Mouse (Mus musculus) ovary, postnatal 10 days (tissue): ENCODE data around the gene A830031A19Rik.

ENCODE experiments used
- DNase-seq: peaks from one replicate; pipeline ENCODE4 v3.0.0; 2022; ENCODE audit warnings: low spot score

The A830031A19Rik gene

GRCm38 (mm10) chr11:24074634-24075104, at the start of gene A830031A19Rik:
A830031A19Rik (minus strand) TSS chr11:24075054.
- no peak for DNase-seq

- DNase-seq, result no peak
Observed at GRCm38 (mm10) chr11:24123991-24124390, 49.1 kb upstream of the A830031A19Rik start.

- DNase-seq, result no peak
Observed at GRCm38 (mm10) chr11:24122899-24123298, 48.0 kb upstream of the A830031A19Rik start.

- no peak for DNase-seq
Observed at GRCm38 (mm10) chr11:24121136-24121535, 46.3 kb upstream of the A830031A19Rik start.

- no peak for DNase-seq
Observed at GRCm38 (mm10) chr11:24116582-24117318, 41.9 kb upstream of the A830031A19Rik start.

- no peak for DNase-seq
Observed at GRCm38 (mm10) chr11:24116041-24116440, 41.2 kb upstream of the A830031A19Rik start.

GRCm38 (mm10) chr11:24115017-24115752, 40.3 kb upstream of the A830031A19Rik start:
- no peak for DNase-seq

- no peak for DNase-seq
Observed at GRCm38 (mm10) chr11:24111720-24112119, 36.9 kb upstream of the A830031A19Rik start.

GRCm38 (mm10) chr11:24110113-24110512, 35.3 kb upstream of the A830031A19Rik start:
- DNase-seq, result no peak

- no peak for DNase-seq
Observed at GRCm38 (mm10) chr11:24109388-24109787, 34.5 kb upstream of the A830031A19Rik start.

- no peak for DNase-seq
Observed at GRCm38 (mm10) chr11:24108974-24109373, 34.1 kb upstream of the A830031A19Rik start.

GRCm38 (mm10) chr11:24107414-24107813, 32.6 kb upstream of the A830031A19Rik start:
- no peak for DNase-seq

GRCm38 (mm10) chr11:24103128-24103742, 28.4 kb upstream of the A830031A19Rik start:
- no peak for DNase-seq

- no peak for DNase-seq
Observed at GRCm38 (mm10) chr11:24102372-24102771, 27.5 kb upstream of the A830031A19Rik start.

GRCm38 (mm10) chr11:24101625-24102024, 26.8 kb upstream of the A830031A19Rik start:
- no peak for DNase-seq

- DNase-seq, result no peak
Observed at GRCm38 (mm10) chr11:24100449-24101070, 25.7 kb upstream of the A830031A19Rik start.

GRCm38 (mm10) chr11:24099886-24100293, 25.0 kb upstream of the A830031A19Rik start:
- DNase-seq, result no peak

- no peak for DNase-seq
Observed at GRCm38 (mm10) chr11:24099215-24099614, 24.4 kb upstream of the A830031A19Rik start.

GRCm38 (mm10) chr11:24098662-24099061, 23.8 kb upstream of the A830031A19Rik start:
- DNase-seq, result no peak

GRCm38 (mm10) chr11:24098069-24098468, 23.2 kb upstream of the A830031A19Rik start:
- DNase-seq, result no peak

- no peak for DNase-seq
Observed at GRCm38 (mm10) chr11:24097026-24097425, 22.2 kb upstream of the A830031A19Rik start.

GRCm38 (mm10) chr11:24096483-24096882, 21.6 kb upstream of the A830031A19Rik start:
- no peak for DNase-seq
